Mouse (Mus musculus) embryo, embryonic 11 days (tissue): ENCODE results near the gene Rps6ka1.
"Not testable (repeated sequence)": the region's sequence is repeated elsewhere in the genome, so short reads cannot be mapped to it uniquely, and the experiment has no call there.

ENCODE experiments used
- DNase-seq: peaks from one replicate; pipeline ENCODE4 v3.0.0-alpha.2; 2015

Gene Rps6ka1

GRCm38 (mm10) chr4:133887672-133888453, at the start of gene Rps6ka1:
Gene Rps6ka1, minus strand, starts transcription at chr4:133887797.
- peak; percentile 94 for DNase-seq

GRCm38 (mm10) chr4:133931785-133932184, 44.2 kb upstream of the Rps6ka1 start:
- DNase-seq: no peak

- DNase-seq: peak; percentile 46
These were observed 43.8 kb upstream of the Rps6ka1 start for GRCm38 (mm10) chr4:133931349-133931748.

- DNase-seq: peak; percentile 31
These were observed 41.7 kb upstream of the Rps6ka1 start for GRCm38 (mm10) chr4:133929278-133929670.

GRCm38 (mm10) chr4:133928576-133929277, 41.1 kb upstream of the Rps6ka1 start:
- DNase-seq: peak; percentile 52

- no peak for DNase-seq
These were observed 37.6 kb upstream of the Rps6ka1 start for GRCm38 (mm10) chr4:133925204-133925603.

GRCm38 (mm10) chr4:133923743-133924142, 36.1 kb upstream of the Rps6ka1 start:
- no peak for DNase-seq

- DNase-seq: not testable (repeated sequence)
These were observed 30.7 kb upstream of the Rps6ka1 start for GRCm38 (mm10) chr4:133918093-133918825.

- no peak for DNase-seq
These were observed 24.4 kb upstream of the Rps6ka1 start for GRCm38 (mm10) chr4:133911983-133912382.

GRCm38 (mm10) chr4:133910236-133911211, 22.9 kb upstream of the Rps6ka1 start:
- peak; percentile 97 for DNase-seq

GRCm38 (mm10) chr4:133908051-133908450, 20.5 kb upstream of the Rps6ka1 start:
- DNase-seq: no peak

GRCm38 (mm10) chr4:133907086-133907485, 19.5 kb upstream of the Rps6ka1 start:
- DNase-seq: no peak

GRCm38 (mm10) chr4:133906336-133906735, 18.7 kb upstream of the Rps6ka1 start:
- not testable (repeated sequence) for DNase-seq

- no peak for DNase-seq
These were observed 17.6 kb upstream of the Rps6ka1 start for GRCm38 (mm10) chr4:133905167-133905566.

- DNase-seq: no peak
These were observed 16.7 kb upstream of the Rps6ka1 start for GRCm38 (mm10) chr4:133904326-133904725.

- no peak for DNase-seq
These were observed 15.8 kb upstream of the Rps6ka1 start for GRCm38 (mm10) chr4:133903372-133903771.

- no peak for DNase-seq
These were observed 14.9 kb upstream of the Rps6ka1 start for GRCm38 (mm10) chr4:133902510-133902909.

GRCm38 (mm10) chr4:133900887-133901286, 13.3 kb upstream of the Rps6ka1 start:
- DNase-seq: no peak

GRCm38 (mm10) chr4:133900352-133900751, 12.8 kb upstream of the Rps6ka1 start:
- DNase-seq: no peak

- DNase-seq: peak; percentile 39
These were observed 11.7 kb upstream of the Rps6ka1 start for GRCm38 (mm10) chr4:133899241-133899800.

- DNase-seq: no peak
These were observed 10.6 kb upstream of the Rps6ka1 start for GRCm38 (mm10) chr4:133898151-133898550.

- DNase-seq: no peak
These were observed 9.9 kb upstream of the Rps6ka1 start for GRCm38 (mm10) chr4:133897431-133897891.
